Comparison of ENCODE assay signal across 20 mouse cellular contexts in genomic region chr3:66656458-66656857, GRCm38 (mm10).
"Had no signal": no experiment of that assay in that cellular context is flagged by ENCODE, and none has a peak within 500 bp of the region (broad histone marks: within the 10 kb centered on the region; RNA-seq: fewer than 3 reads in every experiment).

No protein-coding gene starts in this region.

- H3K36me3 ChIP-seq: intestine, embryonic 15.5 days; kidney, embryonic 15.5 days; lung, embryonic 15.5 days; midbrain, embryonic 12.5 days; midbrain, embryonic 15.5 days; neural tube, embryonic 13.5 days; stomach, embryonic 15.5 days had no signal

- H3K4me2 ChIP-seq: intestine, embryonic 15.5 days; kidney, embryonic 15.5 days; lung, embryonic 15.5 days; midbrain, embryonic 12.5 days; midbrain, embryonic 15.5 days; neural tube, embryonic 13.5 days; stomach, embryonic 15.5 days had no signal

- ATAC-seq: intestine, embryonic 15.5 days; midbrain, embryonic 15.5 days had no signal

- H3K4me3 ChIP-seq: intestine, embryonic 15.5 days; kidney, embryonic 15.5 days; left cerebral cortex, adult 2 months; lung, embryonic 15.5 days; midbrain, embryonic 12.5 days; midbrain, embryonic 15.5 days; neural tube, embryonic 13.5 days; stomach, embryonic 15.5 days had no signal

- H3K4me1 ChIP-seq: kidney, embryonic 15.5 days; lung, embryonic 15.5 days; midbrain, embryonic 12.5 days; midbrain, embryonic 15.5 days; neural tube, embryonic 13.5 days; stomach, embryonic 15.5 days had no signal

- H3K27me3 ChIP-seq: intestine, embryonic 15.5 days; kidney, embryonic 15.5 days; lung, embryonic 15.5 days; midbrain, embryonic 12.5 days; midbrain, embryonic 15.5 days; neural tube, embryonic 13.5 days; stomach, embryonic 15.5 days had no signal

- DNase-seq: kidney, adult 11 months; kidney, adult 8-10 months; kidney, postnatal 10 days; kidney, postnatal 36 days; layer of hippocampus, postnatal 36 days; lung, adult 18-20 months; lung, postnatal 10 days; lung, postnatal 36 days; retina, postnatal 1 day; right cerebral cortex, postnatal 25 days; spleen, adult 18-20 months; thymus, postnatal 25 days had no signal

- H3K27ac ChIP-seq: intestine, embryonic 15.5 days; kidney, embryonic 15.5 days; left cerebral cortex, adult 2 months; lung, embryonic 15.5 days; midbrain, embryonic 12.5 days; midbrain, embryonic 15.5 days; neural tube, embryonic 13.5 days; stomach, embryonic 15.5 days had no signal

- H3K9ac ChIP-seq: intestine, embryonic 15.5 days; kidney, embryonic 15.5 days; lung, embryonic 15.5 days; midbrain, embryonic 12.5 days; midbrain, embryonic 15.5 days; neural tube, embryonic 13.5 days; stomach, embryonic 15.5 days had no signal

- H3K9me3 ChIP-seq: intestine, embryonic 15.5 days; kidney, embryonic 15.5 days; lung, embryonic 15.5 days; midbrain, embryonic 15.5 days; neural tube, embryonic 13.5 days; stomach, embryonic 15.5 days had no signal
